Mouse (Mus musculus) right cerebral cortex, postnatal 25 days (tissue): ENCODE data around the gene Rab4a.

ENCODE experiments used
- DNase-seq: peaks from one replicate; pipeline ENCODE4 v3.0.0; 2022

Gene Rab4a

DNA sequence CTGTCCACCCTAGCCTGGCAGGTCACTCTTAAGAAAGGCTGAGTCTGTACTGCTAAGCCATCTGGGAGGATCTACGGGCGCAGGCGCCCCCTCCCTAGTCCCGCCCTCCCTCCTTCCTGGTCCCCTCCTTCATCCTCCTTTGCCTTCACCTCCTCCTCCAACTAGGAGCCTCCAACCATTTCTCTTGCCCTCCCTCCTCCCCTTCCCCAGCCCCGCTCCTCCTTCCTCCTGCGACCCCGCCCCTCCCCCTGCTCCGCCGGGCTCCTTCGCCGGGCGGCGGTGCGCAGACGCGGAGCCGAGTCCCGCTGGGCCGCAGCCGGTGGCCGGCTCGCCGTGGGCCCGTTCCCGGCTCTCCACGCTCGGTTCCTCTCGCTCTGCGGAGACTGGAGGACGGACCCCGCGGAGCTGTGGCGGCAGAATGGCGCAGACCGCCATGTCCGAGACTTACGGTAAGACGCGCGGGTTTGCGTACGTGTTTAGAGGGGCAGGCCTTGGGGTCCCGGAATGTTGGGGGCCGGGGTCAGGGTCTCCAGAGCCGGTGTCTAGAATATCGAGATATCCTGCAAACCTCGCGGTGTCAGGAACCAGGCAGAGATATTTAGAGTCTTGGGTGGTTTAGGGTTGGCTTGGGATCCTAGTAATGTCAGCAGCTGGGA, at the start of gene Rab4a:
Gene Rab4a (plus strand): TSS at position 268 of the 656 bp plus-strand sequence.
- peak; percentile 82 for DNase-seq

DNA sequence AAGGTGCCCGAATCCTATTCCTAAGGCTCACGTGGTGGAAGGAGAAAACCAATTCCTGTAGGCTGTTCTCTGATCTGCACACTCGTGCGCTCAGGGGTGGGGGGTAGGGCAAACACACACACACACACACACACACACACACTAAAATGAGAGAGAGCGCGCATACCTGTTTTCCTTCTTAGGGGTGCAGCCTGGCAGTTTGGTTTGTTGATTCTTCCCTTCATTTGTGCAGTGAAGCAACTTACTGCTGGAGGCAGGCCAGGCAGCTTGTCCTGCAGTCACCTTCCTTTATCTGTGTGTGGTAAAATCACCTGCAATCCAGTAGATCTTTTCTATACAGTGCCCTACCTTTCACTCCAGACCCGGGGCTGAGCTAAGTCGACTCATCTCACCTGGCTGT, 48.9 kb upstream of the Rab4a start:
- DNase-seq: no peak

- no peak for DNase-seq
Observed at GRCm38 (mm10) chr8:123758935-123759334, 46.9 kb upstream of the Rab4a start.

DNA sequence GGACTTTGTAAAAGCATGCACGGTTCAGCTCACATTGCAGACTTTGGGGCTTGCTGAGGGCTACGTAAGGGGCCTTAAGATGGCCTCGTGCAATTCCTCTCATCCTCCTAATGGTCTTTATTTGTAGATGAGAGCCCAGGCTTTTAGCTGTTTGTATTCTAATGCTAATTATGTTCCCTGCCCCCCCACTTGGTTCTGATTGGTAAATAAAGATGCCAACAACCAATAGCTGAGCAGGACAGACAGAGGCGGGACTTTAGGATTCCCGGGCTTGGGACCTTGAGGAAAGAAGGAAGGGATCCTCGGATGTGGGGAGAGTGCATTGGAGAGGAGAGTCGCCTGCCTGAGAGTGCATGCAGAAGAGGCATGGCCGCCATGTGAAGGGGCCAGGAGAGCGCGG, 45.9 kb upstream of the Rab4a start:
- DNase-seq: no peak

DNA sequence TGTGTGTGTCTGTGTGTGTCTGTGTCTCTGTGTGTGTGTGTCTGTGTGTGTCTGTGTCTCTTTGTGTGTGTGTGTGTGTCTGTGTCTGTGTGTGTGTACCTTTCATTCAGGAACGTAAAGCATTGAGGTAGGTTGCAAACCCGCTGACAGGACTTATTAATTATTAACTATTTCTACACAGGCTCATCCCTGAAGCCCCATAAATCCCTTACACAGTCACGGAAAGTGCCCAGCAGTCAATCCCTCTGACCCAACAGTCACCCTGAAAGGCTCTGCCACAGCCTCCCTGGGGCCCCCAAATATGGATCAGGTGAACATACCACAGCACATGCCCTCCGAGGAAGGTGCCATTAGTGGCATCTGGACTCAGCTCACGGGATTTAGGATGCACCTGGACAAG, 45.2 kb upstream of the Rab4a start:
- no peak for DNase-seq

DNA sequence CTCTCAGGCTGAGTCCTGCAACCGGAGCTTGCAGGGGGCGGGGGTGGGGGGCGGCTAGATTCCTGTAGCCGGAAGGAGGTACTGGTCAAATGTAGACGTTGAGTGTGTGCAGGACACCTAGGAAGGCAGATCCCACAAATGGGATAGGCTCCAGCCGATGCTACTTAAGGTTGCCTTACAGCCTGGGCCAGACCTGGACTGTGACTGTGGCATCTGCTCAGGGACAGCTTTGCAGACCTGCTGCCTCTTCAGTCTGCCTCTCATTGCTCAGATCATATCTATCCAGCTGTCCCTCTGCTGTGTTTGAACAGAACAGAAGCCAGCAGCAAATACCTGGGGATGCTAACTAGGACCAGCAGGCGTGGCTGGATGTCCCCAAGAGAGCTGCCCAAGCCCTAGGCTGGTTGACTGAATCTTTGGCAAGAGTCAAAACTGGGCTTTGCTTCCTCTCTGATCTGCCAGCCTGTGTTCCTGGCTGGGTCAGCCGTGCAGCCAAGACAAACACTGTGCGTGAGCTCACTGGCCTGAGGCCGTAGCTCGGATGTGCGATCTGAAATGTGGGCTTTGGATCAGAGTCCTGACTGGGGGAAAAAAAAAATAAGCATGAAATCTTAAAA, 44.4 kb upstream of the Rab4a start:
- no peak for DNase-seq

- DNase-seq: no peak
Observed at GRCm38 (mm10) chr8:123761883-123762270, 43.9 kb upstream of the Rab4a start.

DNA sequence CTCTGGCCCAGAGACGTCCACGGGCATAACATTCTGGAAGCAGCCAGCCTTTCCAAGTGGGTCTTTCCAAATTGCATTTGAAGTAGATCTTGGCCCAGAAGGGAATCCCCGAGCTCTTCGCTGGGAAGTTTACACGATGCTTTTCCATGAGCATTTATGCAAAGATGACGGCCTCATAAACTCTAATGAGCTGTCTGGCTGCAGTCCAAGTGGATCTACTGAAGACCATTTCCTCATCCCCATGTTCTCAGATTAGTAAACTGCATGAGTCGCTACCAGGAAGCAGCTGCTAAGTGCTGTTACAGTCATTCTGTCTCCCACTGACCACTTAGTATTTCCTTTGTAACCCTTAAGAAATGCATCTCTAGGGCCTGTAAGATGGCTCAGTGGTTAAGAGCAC, 42.4 kb upstream of the Rab4a start:
- no peak for DNase-seq

DNA sequence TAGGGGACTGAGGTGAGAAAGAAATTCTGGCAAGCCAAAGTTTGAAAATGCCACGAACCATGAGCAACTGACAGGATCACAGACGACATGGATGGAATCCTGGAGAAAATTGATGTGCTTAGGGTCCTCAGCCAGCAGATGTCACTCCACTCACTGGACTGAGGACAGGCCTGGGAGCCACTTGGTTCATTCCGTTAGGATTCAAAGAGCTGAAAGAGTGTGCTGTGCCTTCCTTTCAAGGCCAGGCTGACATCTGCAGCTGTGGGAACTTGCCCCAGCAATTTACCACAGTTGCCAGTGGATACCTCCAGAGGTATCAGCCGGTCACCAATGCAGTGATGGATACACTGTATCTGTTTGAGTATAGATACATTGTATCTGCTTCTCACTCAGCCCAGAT, 41.1 kb upstream of the Rab4a start:
- DNase-seq: no peak

DNA sequence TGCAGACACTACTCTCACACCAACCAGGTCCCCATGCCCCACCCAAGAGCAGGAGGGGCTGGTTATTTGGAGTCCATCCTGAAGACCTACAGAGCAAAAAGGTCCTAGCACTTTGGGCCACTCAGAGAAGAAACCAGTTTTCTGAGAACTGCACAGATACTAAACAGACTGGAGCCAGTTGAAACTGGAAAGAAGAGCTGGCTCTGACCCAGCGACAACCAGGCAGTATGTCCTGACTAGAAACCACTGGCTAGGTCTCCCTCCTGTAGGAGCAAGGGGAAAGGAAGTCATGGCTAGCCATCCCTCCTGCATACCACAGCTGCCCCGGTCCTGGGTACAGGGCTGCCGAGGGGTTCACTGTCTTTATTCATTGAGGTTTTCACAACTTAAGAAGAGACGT, 39.3 kb upstream of the Rab4a start:
- DNase-seq: no peak

- DNase-seq: no peak
Observed at GRCm38 (mm10) chr8:123767874-123768273, 37.9 kb upstream of the Rab4a start.

GRCm38 (mm10) chr8:123768492-123769356, 37.1 kb upstream of the Rab4a start:
- DNase-seq: peak; percentile 66

GRCm38 (mm10) chr8:123773468-123773867, 32.3 kb upstream of the Rab4a start:
- no peak for DNase-seq

DNA sequence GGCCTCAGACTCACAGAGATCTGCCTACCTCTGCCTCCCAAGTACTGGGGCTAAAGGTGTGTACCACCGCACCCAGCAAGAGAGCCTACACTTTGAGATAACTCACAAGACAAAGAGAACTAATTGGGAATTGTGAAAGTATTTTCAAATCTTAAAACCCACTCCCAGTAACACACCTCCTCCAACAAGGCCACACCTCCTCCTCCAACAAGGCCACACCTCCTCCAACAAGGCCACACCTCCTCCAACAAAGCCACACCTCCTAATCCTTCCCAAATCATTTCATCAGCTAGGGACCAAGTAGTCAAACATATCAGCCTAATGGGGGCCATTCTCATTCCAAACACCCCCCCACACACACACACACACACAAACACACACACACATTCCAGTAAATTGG, 31.3 kb upstream of the Rab4a start:
- DNase-seq: no peak

DNA sequence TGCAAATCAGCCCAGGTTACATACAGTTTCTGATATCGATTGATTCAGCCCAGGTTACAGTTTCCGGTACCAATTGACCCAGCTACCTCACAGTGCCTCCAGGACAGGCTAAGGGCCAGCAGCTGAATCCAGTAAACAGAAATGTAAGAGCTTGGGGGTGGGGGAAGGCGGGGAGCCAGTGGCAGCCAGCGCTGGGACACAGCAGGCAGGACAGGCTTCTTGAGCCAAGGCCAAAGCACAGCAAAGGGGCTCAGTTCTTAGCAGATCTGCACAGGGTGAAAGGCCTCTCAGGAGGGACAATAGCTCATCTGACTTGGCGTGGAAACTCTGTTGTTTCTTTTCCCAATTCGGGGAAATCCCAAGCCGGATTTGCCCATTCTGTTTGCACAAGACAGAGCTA, 28.5 kb upstream of the Rab4a start:
- no peak for DNase-seq

- DNase-seq: no peak
Observed at GRCm38 (mm10) chr8:123780471-123780870, 25.3 kb upstream of the Rab4a start.

- no peak for DNase-seq
Observed at GRCm38 (mm10) chr8:123781256-123781655, 24.5 kb upstream of the Rab4a start.

- DNase-seq: peak; percentile 78
Observed at GRCm38 (mm10) chr8:123783525-123784249, 22.1 kb upstream of the Rab4a start.

DNA sequence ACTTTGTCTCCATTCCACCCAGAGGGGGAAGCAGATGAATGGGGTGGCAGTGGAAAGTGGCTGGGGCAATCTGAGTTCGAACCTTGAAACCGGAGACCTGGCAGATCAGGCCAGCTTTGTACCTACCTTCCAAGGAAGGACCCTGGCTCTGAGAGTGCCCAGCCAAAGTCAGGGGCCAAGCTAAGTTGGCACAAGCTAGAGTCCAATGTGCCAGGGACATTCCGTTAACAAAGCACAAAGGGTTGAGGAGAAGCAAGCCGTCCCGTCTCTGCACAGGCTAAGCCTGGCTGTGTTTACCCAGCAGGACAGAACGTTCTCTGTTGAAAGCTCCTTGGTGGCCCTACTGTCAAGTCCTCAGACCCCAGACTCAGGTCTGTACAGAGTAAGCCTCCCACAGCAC, 19.6 kb upstream of the Rab4a start:
- DNase-seq: no peak

DNA sequence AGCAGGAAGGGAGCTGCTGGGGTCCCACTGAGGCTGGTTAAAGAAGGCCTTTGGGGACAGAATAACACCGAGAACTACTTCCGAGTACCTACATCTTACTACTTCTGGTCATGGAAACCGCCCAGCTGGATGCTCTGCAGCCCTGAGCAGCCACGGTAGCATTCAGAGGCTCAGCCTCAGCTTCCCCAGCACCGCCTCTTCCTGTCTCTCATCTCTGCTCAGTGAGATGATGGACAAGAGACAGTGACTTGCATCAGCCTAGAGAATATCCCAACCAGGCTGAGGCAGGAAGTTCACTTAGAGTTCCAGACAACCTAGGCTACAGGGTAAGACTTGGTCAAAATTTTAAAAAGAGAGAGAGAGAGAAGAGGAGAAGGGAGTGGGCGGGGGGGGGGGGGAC, 19.1 kb upstream of the Rab4a start:
- DNase-seq: no peak

DNA sequence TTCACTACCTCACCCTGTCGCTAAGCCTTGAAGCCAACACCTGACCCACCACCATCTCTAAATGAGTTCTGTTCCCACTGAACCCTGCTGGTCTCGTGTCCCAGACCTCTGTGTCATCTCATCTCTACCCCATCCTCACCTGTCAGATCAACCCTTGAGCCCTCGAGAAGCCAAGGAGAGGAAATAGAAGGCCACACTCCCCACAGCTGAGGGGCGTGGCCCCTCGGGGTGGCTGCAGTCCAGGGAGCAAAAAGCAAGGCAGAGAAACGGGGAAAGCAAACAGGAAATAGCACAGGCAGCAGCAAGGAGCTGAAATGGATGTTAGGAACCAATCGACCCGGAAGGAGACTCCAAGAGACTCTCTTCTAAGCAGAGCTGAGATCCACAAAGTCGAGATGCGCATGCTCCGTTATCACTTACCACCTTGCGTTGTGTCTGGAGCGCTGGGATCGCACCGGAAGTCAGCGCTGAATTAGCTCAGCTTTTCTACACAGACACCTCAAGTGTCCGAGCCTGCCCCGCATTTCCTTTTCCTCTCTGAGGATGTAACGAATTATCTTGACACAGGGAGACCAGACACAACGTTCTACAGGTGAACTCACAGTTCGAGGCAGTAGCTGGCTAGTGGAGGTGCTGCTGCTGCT, 18.4 kb upstream of the Rab4a start:
- DNase-seq: no peak

GRCm38 (mm10) chr8:123788416-123789170, 17.2 kb upstream of the Rab4a start:
- no peak for DNase-seq
